Mouse (Mus musculus) testis, postnatal 10 days (tissue): ENCODE measurements at regions not wholly inside any gene's neighbourhood (a gene's known extent, or its start where the extent isn't known, plus 50 kb on each side); places are given as distances from the start of the nearest gene placed in this dataset.
A peak's percentile ranks its signal among the peaks of the same experiment; 100 is the strongest.

Source experiments
- DNase-seq: peaks from one replicate; pipeline ENCODE4 v3.0.0; 2021; ENCODE audit warnings: low spot score

GRCm38 (mm10) chr11:71411958-71412357, 181.4 kb upstream of the Nlrp1b start:
- DNase-seq, result no peak

- no peak for DNase-seq
Measured at GRCm38 (mm10) chr11:71414403-71415140, 184.0 kb upstream of the Nlrp1b start.

GRCm38 (mm10) chr11:71415451-71415850, 184.9 kb upstream of the Nlrp1b start:
- no peak for DNase-seq

GRCm38 (mm10) chr11:71422291-71422840, 191.8 kb upstream of the Nlrp1b start:
- no peak for DNase-seq

GRCm38 (mm10) chr11:71423242-71423641, 192.7 kb upstream of the Nlrp1b start:
- no peak for DNase-seq

- no peak for DNase-seq
Measured at GRCm38 (mm10) chr11:71424879-71425278, 194.3 kb upstream of the Nlrp1b start.

GRCm38 (mm10) chr11:71429739-71430138, 199.2 kb upstream of the Nlrp1b start:
- no peak for DNase-seq

- DNase-seq, result no peak
Measured at GRCm38 (mm10) chr11:71434241-71434640, 203.7 kb upstream of the Nlrp1b start.

GRCm38 (mm10) chr11:71434886-71435285, 204.4 kb upstream of the Nlrp1b start:
- DNase-seq, result no peak

- DNase-seq, result no peak
Measured at GRCm38 (mm10) chr11:71435745-71436144, 205.2 kb upstream of the Nlrp1b start.

GRCm38 (mm10) chr11:71436335-71436734, 205.8 kb upstream of the Nlrp1b start:
- DNase-seq, result no peak

- no peak for DNase-seq
Measured at GRCm38 (mm10) chr11:71436801-71437200, 206.3 kb upstream of the Nlrp1b start.

GRCm38 (mm10) chr11:71439871-71440270, 209.3 kb upstream of the Nlrp1b start:
- peak; percentile 34 for DNase-seq

- DNase-seq, result peak; percentile 37
Measured at GRCm38 (mm10) chr11:71440392-71440791, 209.9 kb upstream of the Nlrp1b start.

- peak; percentile 14 for DNase-seq
Measured at GRCm38 (mm10) chr11:71444056-71444455, 213.5 kb upstream of the Nlrp1b start.

- no peak for DNase-seq
Measured at GRCm38 (mm10) chr11:71446641-71447040, 216.1 kb upstream of the Nlrp1b start.

- DNase-seq, result no peak
Measured at GRCm38 (mm10) chr11:71447841-71448745, 217.6 kb upstream of the Nlrp1b start.

- DNase-seq, result no peak
Measured at GRCm38 (mm10) chr11:71480094-71480493, 249.6 kb upstream of the Nlrp1b start.

GRCm38 (mm10) chr11:71497863-71498262, 251.9 kb upstream of the Wscd1 start:
- DNase-seq, result no peak

- no peak for DNase-seq
Measured at GRCm38 (mm10) chr11:71498299-71498698, 251.4 kb upstream of the Wscd1 start.

GRCm38 (mm10) chr11:71502156-71502555, 247.6 kb upstream of the Wscd1 start:
- no peak for DNase-seq

GRCm38 (mm10) chr11:71512271-71513066, 237.3 kb upstream of the Wscd1 start:
- DNase-seq, result no peak
